Mouse (Mus musculus) sigmoid colon, adult 10 weeks (tissue): Measurements from ENCODE around the gene Ube2d1. TPM values are rescaled to one million over a fixed set of nuclear protein-coding genes. Genes with fewer than 3 reads are reported as not detected.

Experiments used
- polyA plus RNA-seq: library from polyadenylated mRNA; stranded (reverse); fragments of 350-450 nt; fragmentation: Illumina TruSeq; extraction: RNeasy Lipid Tissue Mini Kit (QIAGEN cat#74804); gene quantifications from one replicate; pipeline ENCODE4 v1.2.3, GENCODE M21; 2014; ENCODE audit warnings: low read depth, low replicate concordance

Gene Ube2d1
- 81.8 TPM for polyA plus RNA-seq

DNA sequence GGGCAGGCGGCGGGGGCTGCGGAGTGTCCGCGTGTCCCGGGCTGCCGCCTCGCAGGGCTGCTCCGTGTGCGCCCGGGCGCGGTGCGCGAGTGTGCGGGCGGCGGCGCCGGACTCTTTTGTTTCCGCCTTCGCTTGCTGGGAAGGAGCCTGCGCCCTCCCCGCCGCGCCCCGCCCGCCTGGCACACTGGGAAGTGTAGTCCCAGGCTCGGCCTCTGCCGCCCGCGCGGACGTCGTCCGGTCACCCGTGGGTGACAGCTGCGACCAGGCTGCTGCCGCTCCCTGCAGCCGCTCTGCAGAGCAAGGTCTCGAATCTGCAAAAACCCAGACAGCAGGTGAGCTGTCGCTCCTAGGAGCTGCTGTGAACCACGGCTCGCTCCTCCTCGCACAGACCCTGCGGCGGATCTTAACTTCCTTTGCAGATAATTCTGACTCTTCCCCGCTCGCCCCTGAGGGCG lies at the start of gene Ube2d1:
Gene Ube2d1, minus strand, starts transcription at position 137 of the 455 bp plus-strand sequence.

DNA sequence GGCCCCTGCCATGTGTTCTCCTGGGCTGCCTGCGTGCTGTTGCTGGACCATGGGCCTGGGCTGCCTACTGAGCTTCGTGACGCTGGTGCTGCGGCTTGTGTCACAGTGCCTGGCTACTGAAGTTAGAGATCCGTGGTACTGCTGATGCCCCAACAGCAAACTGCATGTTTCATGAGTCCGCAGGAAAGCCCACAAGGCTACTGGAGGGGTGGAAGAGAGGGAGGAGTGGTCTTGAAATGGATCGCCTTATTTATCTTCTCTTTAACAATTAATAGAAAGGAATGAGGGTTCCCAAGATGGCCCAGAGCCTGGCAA lies 46.9 kb downstream of the Ube2d1 start, which contains the start of gene Tfam:
Gene Tfam, minus strand, starts transcription at position 41 of the 315 bp plus-strand sequence.

Other genes with a start within 250 kb of the Ube2d1 start
- gene Bicc1, start 125.6 kb downstream of the Ube2d1 start, polyA plus RNA-seq: 11.1 TPM
- gene Tfam, start 47.0 kb downstream of the Ube2d1 start, polyA plus RNA-seq: 184 TPM
- gene Cisd1, start 59.7 kb upstream of the Ube2d1 start, polyA plus RNA-seq: 35.6 TPM
- gene Ipmk, start 62.5 kb upstream of the Ube2d1 start, polyA plus RNA-seq: 207 TPM